Mouse (Mus musculus) lung, postnatal 0 days (tissue): Measurements from ENCODE around the gene Nptx1. TPM values are rescaled to one million over a fixed set of nuclear protein-coding genes. Genes with fewer than 3 reads are reported as not detected.

Source experiments
- ATAC-seq: fragments of 200-750 bp; cut with Nextera tagmentation; 2 replicates; pipeline ENCODE4 v1.8.0; 2017; ENCODE audit warnings: moderate library complexity
- DNase-seq: peaks from one replicate; pipeline ENCODE4 v3.0.0-alpha.2; 2016; ENCODE audit warnings: low spot score
- H3K27ac ChIP-seq: fragments of 300-500 bp; sonication (generic); 2 replicates; pipeline ENCODE4 v1.5.1; 2014; ENCODE audit warnings: antibody characterized with exemption, mild to moderate bottlenecking, low read length, mixed read lengths
- H3K27me3 ChIP-seq: fragments of 300-500 bp; sonication (generic); replicated peaks from 2 replicates; pipeline ENCODE4 v1.6.1; 2014; ENCODE audit warnings: low read length, mixed read lengths; ENCODE audit not compliant: insufficient read depth
- H3K36me3 ChIP-seq: fragments of 300-500 bp; sonication (generic); 2 replicates; pipeline ENCODE4 v1.6.1; 2014; ENCODE audit warnings: low read length, mixed read lengths; ENCODE audit not compliant: insufficient read depth
- H3K4me1 ChIP-seq: fragments of 300-500 bp; sonication (generic); 2 replicates; pipeline ENCODE4 v1.6.1; 2014; ENCODE audit warnings: antibody characterized with exemption, low read depth, low read length, mixed read lengths; ENCODE audit not compliant: insufficient read depth
- H3K4me2 ChIP-seq: fragments of 300-500 bp; sonication (generic); replicated peaks from 2 replicates; pipeline ENCODE4 v1.6.1; 2014; ENCODE audit warnings: low read depth, mild to moderate bottlenecking, low read length, moderate library complexity, mixed read lengths
- H3K4me3 ChIP-seq: fragments of 300-500 bp; sonication (generic); 2 replicates; pipeline ENCODE4 v1.5.1; 2014; ENCODE audit warnings: low read depth, low read length
- H3K9ac ChIP-seq: fragments of 300-500 bp; sonication (generic); replicated peaks from 2 replicates; pipeline ENCODE4 v1.6.1; 2014; ENCODE audit warnings: low read depth, mild to moderate bottlenecking
- H3K9me3 ChIP-seq: fragments of 300-500 bp; sonication (generic); 2 replicates; pipeline ENCODE4 v1.6.1; 2016; ENCODE audit warnings: low read length, mixed read lengths
- CTCF ChIP-seq: IDR thresholded peaks from 2 replicates; pipeline ENCODE4 v1.5.1; 2016; ENCODE audit warnings: antibody characterized with exemption, mild to moderate bottlenecking
- EP300 ChIP-seq: IDR thresholded peaks from 2 replicates; pipeline ENCODE4 v1.6.1; 2016; ENCODE audit warnings: antibody characterized with exemption, mild to moderate bottlenecking, control low read depth
- WGBS: fragments of 180-500 bp; shearing (Covaris S2); extraction: QIAGEN DNeasy Blood & Tissue Kit; methylation state at CpG from one replicate; pipeline ENCODE4 v1.1.7; 2014; 5-methylcytosine and 5-hydroxymethylcytosine counted together
- polyA plus RNA-seq: library from polyadenylated mRNA; unstranded; fragments of >200 nt; fragmentation: Nextera tagmentation; extraction: Ambion mirVana; gene quantifications from 2 replicates; pipeline ENCODE4 v1.2.1, GENCODE M21; 2015

Nptx1 gene
- polyA plus RNA-seq, 1 experiment from 2014 or later, result 1.7 TPM

- WGBS, result 49% methylated on average over 6 of the region's 6 CpGs
- TF ChIP-seq EP300 (no peak), CTCF (no peak)
Observed at GRCm38 (mm10) chr11:119562286-119562685, 14.7 kb upstream of the Nptx1 start.

DNA sequence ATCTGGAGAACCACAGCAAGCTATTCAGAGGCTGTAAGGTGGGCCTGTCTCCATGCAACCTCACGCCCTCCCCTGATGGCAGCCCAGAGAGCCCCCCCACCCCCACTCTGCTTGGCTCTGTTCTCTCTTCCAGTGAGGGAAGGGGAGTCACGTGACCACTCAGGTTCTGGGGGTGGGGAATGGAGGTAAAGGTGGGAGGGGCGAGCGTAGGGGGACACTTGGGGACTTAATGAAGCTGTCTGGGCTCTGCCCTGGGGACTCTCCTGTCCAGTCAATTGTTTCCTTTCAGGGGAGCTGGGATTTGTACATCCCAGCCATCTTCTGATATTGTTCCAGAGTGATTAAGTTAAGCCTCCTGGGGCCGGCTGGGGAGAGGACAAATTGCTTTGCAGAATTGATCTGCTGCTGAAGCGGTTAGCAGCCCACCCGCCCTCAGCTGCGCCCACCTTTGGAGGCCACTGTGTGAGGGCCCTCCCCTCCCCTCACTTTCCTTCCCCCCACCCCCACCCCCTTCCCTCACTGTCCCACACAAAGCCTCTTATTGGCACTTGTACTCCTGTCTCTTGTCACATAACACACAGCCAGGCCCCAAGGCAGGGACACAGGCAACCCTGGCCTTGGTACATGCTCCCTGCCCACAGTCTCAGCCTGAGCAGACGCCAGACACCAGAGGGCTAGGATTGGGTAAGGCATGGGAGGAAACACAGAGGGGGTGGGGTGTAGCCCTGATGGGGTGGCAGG is 11.5 kb upstream of the Nptx1 start:
- H3K9me3 ChIP-seq, result no peaks in the 10 kb centered on the region
- no peaks in the 10 kb centered on the region for H3K27me3 ChIP-seq
- WGBS, result 28% methylated on average over 6 of the region's 9 CpGs
- DNase-seq, result peak; percentile 17
- H3K27ac ChIP-seq, result no peak overlapping the region
- peaks cover 4% of the 10 kb centered on the region; the same call in 1 of the 2 replicates for H3K4me1 ChIP-seq
- H3K36me3 ChIP-seq, result no peaks in the 10 kb centered on the region
- H3K9ac ChIP-seq, result no peak overlapping the region
- no peak overlapping the region for H3K4me2 ChIP-seq
- no peak overlapping the region for H3K4me3 ChIP-seq
- ATAC-seq, result no peak
- TF ChIP-seq CTCF (no peak), EP300 (no peak)

More at GRCm38 (mm10) chr11:119562286-119562685, 14.7 kb upstream of the Nptx1 start:
- H3K36me3 ChIP-seq, result no peaks in the 10 kb centered on the region
- DNase-seq, result no peak
- H3K4me3 ChIP-seq, result no peak overlapping the region
- no peak overlapping the region for H3K4me2 ChIP-seq
- H3K9ac ChIP-seq, result no peak overlapping the region
- no peak for ATAC-seq
- H3K27ac ChIP-seq, result no peak overlapping the region
- no peaks in the 10 kb centered on the region for H3K9me3 ChIP-seq
- H3K27me3 ChIP-seq, result no peaks in the 10 kb centered on the region
- no peaks in the 10 kb centered on the region for H3K4me1 ChIP-seq

DNA sequence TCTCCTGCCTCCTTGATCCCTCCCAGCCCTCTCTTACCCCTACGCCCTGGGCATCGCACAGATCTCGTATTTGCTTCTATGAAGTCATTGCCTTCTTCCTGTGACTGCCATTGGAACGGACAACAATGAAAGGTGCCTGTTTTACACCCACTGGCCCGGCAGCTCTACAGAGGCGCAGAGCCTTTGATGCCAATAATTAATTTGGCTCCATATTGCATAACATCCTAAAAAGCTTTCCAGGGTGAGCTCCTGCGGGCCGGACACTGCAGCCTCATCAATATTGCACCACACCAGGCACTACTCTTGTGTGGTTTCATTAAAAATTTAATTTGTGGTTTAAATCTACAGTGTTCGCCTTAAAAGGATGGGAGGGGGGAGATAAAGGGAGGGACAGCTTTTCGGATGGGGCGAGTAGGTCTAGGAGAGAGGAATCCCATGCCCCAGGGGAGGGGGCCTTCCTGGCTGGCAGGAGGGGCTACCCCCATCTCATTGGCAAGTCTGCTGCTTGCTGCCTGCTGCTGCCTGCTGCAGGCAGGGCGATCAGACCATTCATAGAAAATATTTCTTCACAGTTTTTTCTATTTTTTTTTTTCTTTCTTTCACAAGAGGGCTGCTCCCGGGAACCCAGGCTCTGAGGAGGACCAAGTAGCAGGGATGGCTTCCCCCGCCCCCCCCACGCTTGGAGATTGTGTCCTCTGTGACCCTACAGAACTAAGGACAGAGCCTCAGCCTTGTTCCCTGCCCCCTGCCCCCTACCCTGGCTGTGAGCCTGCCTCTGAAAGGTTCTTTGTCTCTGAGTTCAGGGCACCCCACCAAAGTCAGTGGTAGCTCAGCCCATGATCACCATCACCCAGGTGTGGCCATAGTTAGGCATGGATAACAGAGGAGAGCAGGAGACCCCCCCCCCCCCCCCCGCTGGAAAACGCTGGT is 10.7 kb upstream of the Nptx1 start:
- Histone ChIP-seq H3K36me3 (no peaks in the 10 kb centered on the region), H3K9ac (no peak overlapping the region), H3K27me3 (no peaks in the 10 kb centered on the region), H3K4me3 (no peak overlapping the region), H3K9me3 (no peaks in the 10 kb centered on the region), H3K4me2 (no peak overlapping the region), H3K4me1 (peaks cover 9% of the 10 kb centered on the region; the same call in 1 of the 2 replicates), H3K27ac (no peak overlapping the region)
- DNase-seq (peak; percentile 14), ATAC-seq (no peak)
- TF ChIP-seq CTCF (no peak), EP300 (no peak)
- 32% methylated on average over 15 of the region's 17 CpGs for WGBS

DNA sequence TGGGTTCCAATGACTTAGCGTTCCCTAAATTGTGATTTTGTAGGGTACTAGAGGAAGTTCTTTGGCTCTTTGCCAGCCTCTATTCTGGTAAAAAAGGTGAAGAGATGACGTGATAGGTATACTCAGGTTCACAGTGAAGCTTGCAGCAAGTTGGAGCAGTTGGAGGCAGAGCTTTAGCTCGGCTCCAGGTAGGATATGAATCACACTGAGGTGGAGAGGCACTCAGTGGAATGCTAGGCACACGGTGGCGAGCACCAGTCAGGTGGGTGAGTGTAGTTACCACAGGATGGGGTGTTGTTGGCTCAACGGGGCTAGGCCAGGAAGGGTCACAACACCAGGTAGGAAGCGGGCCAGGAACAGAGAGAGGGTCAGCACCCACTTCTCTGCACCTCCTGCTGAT is 7.6 kb upstream of the Nptx1 start:
- TF ChIP-seq CTCF (no peak), EP300 (no peak)
- H3K4me2 ChIP-seq, result no peak overlapping the region
- DNase-seq, result peak; percentile 57
- H3K27ac ChIP-seq, result no peak overlapping the region
- ATAC-seq, result peak; percentile 81
- 49% methylated on average over 7 of the region's 7 CpGs for WGBS
- H3K9ac ChIP-seq, result no peak overlapping the region
- H3K36me3 ChIP-seq, result no peaks in the 10 kb centered on the region
- H3K9me3 ChIP-seq, result no peaks in the 10 kb centered on the region
- H3K27me3 ChIP-seq, result peaks cover 5% of the 10 kb centered on the region
- no peak overlapping the region for H3K4me3 ChIP-seq
- peaks cover 16% of the 10 kb centered on the region; the same call in 1 of the 2 replicates for H3K4me1 ChIP-seq

DNA sequence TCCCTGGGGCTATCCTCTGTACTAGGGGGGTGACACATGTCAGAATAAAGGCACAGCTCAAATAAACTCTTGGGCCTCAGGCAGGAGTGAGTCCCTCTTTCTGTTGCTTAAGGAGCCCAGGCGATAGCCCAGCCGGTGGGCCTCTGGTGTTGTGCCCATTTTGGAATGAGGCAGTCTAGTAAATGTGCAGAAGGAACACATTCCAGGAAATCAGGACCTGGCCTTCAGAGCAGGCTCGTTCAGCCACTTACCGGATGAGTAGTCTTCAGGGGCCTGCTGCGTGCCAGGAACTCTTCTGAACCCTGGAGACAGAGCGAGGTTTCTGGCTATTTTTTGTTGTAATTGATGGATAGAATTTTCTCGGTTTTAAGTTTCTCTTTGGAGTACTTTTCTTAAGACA is 7.2 kb upstream of the Nptx1 start:
- H3K9ac ChIP-seq, result no peak overlapping the region
- no peaks in the 10 kb centered on the region for H3K9me3 ChIP-seq
- 39% methylated on average over 7 of the region's 7 CpGs for WGBS
- H3K4me2 ChIP-seq, result no peak overlapping the region
- TF ChIP-seq CTCF (no peak), EP300 (no peak)
- H3K4me1 ChIP-seq, result peaks cover 16% of the 10 kb centered on the region; the same call in 1 of the 2 replicates
- no peak overlapping the region for H3K4me3 ChIP-seq
- DNase-seq (peak; percentile 11), ATAC-seq (peak; percentile 49; the same call in 1 of the 2 replicates)
- H3K36me3 ChIP-seq, result no peaks in the 10 kb centered on the region
- H3K27me3 ChIP-seq, result peaks cover 9% of the 10 kb centered on the region
- no peak overlapping the region for H3K27ac ChIP-seq
